Mouse (Mus musculus) lung, embryonic 14.5 days (tissue): Measurements from ENCODE around the gene Hesx1. TPM values are rescaled to one million over a fixed set of nuclear protein-coding genes. Genes with fewer than 3 reads are reported as not detected.

Source experiments
- ATAC-seq: fragments of 200-750 bp; cut with Nextera tagmentation; 2 replicates; pipeline ENCODE4 v1.8.0; 2017; ENCODE audit warnings: mild to moderate bottlenecking, moderate TSS enrichment, moderate library complexity; ENCODE audit not compliant: insufficient read depth
- DNase-seq: peaks from one replicate; pipeline ENCODE4 v3.0.0-alpha.2; 2015
- H3K27ac ChIP-seq: fragments of 300-500 bp; sonication (generic); 2 replicates; pipeline ENCODE4 v1.5.1; 2014; ENCODE audit warnings: low read depth, mild to moderate bottlenecking, moderate library complexity
- H3K27me3 ChIP-seq: fragments of 300-500 bp; sonication (generic); 2 replicates; pipeline ENCODE4 v1.6.1; 2014; ENCODE audit warnings: low read length, control low read depth; ENCODE audit not compliant: insufficient read depth
- H3K36me3 ChIP-seq: fragments of 300-500 bp; sonication (generic); 2 replicates; pipeline ENCODE4 v1.6.1; 2014; ENCODE audit warnings: control low read depth; ENCODE audit not compliant: insufficient read depth
- H3K4me1 ChIP-seq: fragments of 300-500 bp; sonication (generic); 2 replicates; pipeline ENCODE4 v1.6.1; 2014; ENCODE audit warnings: antibody characterized with exemption, control low read depth; ENCODE audit not compliant: insufficient read depth
- H3K4me2 ChIP-seq: fragments of 300-500 bp; sonication (generic); 2 replicates; pipeline ENCODE4 v1.6.1; 2014; ENCODE audit warnings: mild to moderate bottlenecking
- H3K4me3 ChIP-seq: fragments of 300-500 bp; sonication (generic); 2 replicates; pipeline ENCODE4 v1.5.1; 2014; ENCODE audit warnings: low read depth, low read length
- H3K9ac ChIP-seq: fragments of 300-500 bp; sonication (generic); 2 replicates; pipeline ENCODE4 v1.6.1; 2014
- H3K9me3 ChIP-seq: fragments of 300-500 bp; sonication (generic); 2 replicates; pipeline ENCODE4 v1.6.1; 2016; ENCODE audit warnings: low read depth, low read length, control low read depth
- CTCF ChIP-seq: IDR thresholded peaks from 2 replicates; pipeline ENCODE4 v1.5.1; 2016; ENCODE audit warnings: antibody characterized with exemption, low read depth
- WGBS: fragments of 180-500 bp; shearing (Covaris S2); extraction: QIAGEN DNeasy Blood & Tissue Kit; methylation state at CpG from one replicate; pipeline ENCODE4 v1.1.7; 2014; 5-methylcytosine and 5-hydroxymethylcytosine counted together
- polyA plus RNA-seq: library from polyadenylated mRNA; unstranded; fragments of >200 nt; fragmentation: Nextera tagmentation; extraction: Ambion mirVana; gene quantifications from 2 replicates; pipeline ENCODE4 v1.2.1, GENCODE M21; 2014

Gene Hesx1
- polyA plus RNA-seq, 1 experiment from 2014 or later, result not detected

GRCm38 (mm10) chr14:26973089-26973488, 21.1 kb upstream of the Hesx1 start:
- H3K9ac ChIP-seq, result no peak overlapping the region
- DNase-seq (no peak), ATAC-seq (no peak)
- no peak overlapping the region for H3K4me2 ChIP-seq
- H3K27me3 ChIP-seq, result no peaks in the 10 kb centered on the region
- TF ChIP-seq CTCF, result no peak
- no peak overlapping the region for H3K27ac ChIP-seq
- no peaks in the 10 kb centered on the region for H3K9me3 ChIP-seq
- H3K4me3 ChIP-seq, result no peak overlapping the region
- 58% methylated on average over 2 of the region's 2 CpGs for WGBS
- H3K36me3 ChIP-seq, result no peaks in the 10 kb centered on the region
- H3K4me1 ChIP-seq, result no peaks in the 10 kb centered on the region

GRCm38 (mm10) chr14:26975490-26975889, 18.7 kb upstream of the Hesx1 start:
- WGBS, result 82% methylated on average over 3 of the region's 3 CpGs
- Histone ChIP-seq H3K9ac (no peak overlapping the region), H3K9me3 (no peaks in the 10 kb centered on the region), H3K27me3 (no peaks in the 10 kb centered on the region), H3K36me3 (no peaks in the 10 kb centered on the region), H3K4me3 (no peak overlapping the region), H3K4me1 (no peaks in the 10 kb centered on the region), H3K4me2 (no peak overlapping the region), H3K27ac (no peak overlapping the region)
- DNase-seq, result no peak
- TF ChIP-seq CTCF, result no peak
- ATAC-seq, result no peak

GRCm38 (mm10) chr14:26976212-26976611, 18.0 kb upstream of the Hesx1 start:
- Histone ChIP-seq H3K4me2 (no peak overlapping the region), H3K27ac (no peak overlapping the region), H3K9me3 (peaks cover 5% of the 10 kb centered on the region; the same call in 1 of the 2 replicates), H3K36me3 (no peaks in the 10 kb centered on the region), H3K4me1 (no peaks in the 10 kb centered on the region), H3K9ac (no peak overlapping the region), H3K4me3 (no peak overlapping the region), H3K27me3 (no peaks in the 10 kb centered on the region)
- no peak for ATAC-seq
- WGBS, result 62% methylated on average over 7 of the region's 7 CpGs
- no peak for TF ChIP-seq CTCF
- DNase-seq, result no peak

DNA sequence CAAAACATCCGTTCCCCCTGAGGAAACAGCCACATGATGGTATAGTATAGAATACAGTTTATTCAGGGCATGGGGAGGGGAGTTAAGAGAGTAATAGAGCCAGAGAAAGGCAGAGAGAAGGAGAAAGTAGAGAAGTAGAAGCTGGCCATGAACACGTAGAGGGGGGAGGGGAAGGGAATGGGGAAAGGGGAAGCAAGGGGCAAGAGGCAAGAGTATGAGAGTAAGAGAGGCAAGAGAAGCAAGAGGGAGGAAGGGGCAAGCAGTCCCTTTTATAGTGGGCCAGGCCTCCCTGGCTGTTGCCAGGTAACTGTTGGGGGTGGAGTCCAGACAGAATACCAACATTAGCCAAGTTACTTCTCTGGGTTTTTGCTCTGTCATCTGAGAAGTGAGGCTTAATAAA, 16.7 kb upstream of the Hesx1 start:
- Histone ChIP-seq H3K27ac (no peak overlapping the region), H3K4me3 (no peak overlapping the region), H3K4me1 (no peaks in the 10 kb centered on the region), H3K9me3 (peaks cover 6% of the 10 kb centered on the region; the same call in 1 of the 2 replicates), H3K36me3 (no peaks in the 10 kb centered on the region), H3K4me2 (no peak overlapping the region), H3K9ac (no peak overlapping the region), H3K27me3 (no peaks in the 10 kb centered on the region)
- 57% methylated on average over 2 of the region's 2 CpGs for WGBS
- TF ChIP-seq CTCF, result no peak
- no peak for ATAC-seq
- peak; percentile 15 for DNase-seq

DNA sequence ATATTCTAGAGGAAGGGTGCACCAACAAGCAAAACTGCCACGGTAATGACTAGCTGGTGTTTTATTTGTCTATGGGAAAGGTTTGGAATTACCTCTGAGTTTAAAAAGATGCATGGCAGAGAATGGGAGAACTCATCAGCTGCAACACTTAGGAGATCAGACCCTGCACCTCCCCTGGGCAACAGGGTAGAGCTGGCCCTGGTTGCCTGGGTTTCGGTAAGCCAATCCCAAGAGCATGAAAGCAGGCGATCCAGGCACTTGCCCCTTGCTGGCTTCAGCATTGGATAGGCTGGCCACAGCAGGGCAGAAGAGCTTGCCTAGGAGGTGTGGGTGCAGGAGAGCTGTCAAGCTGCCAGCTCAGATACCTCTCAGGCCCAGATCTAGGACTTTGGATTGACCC, 14.4 kb upstream of the Hesx1 start:
- H3K4me2 ChIP-seq, result no peak overlapping the region
- no peaks in the 10 kb centered on the region for H3K36me3 ChIP-seq
- no peak for TF ChIP-seq CTCF
- H3K4me3 ChIP-seq, result no peak overlapping the region
- no peaks in the 10 kb centered on the region for H3K4me1 ChIP-seq
- H3K9me3 ChIP-seq, result peaks cover 6% of the 10 kb centered on the region; the same call in 1 of the 2 replicates
- no peaks in the 10 kb centered on the region for H3K27me3 ChIP-seq
- no peak overlapping the region for H3K27ac ChIP-seq
- WGBS, result 95% methylated on average over 3 of the region's 3 CpGs
- DNase-seq (no peak), ATAC-seq (no peak)
- H3K9ac ChIP-seq, result no peak overlapping the region

- TF ChIP-seq CTCF, result no peak
- Histone ChIP-seq H3K9me3 (peaks cover 6% of the 10 kb centered on the region; the same call in 1 of the 2 replicates), H3K27ac (no peak overlapping the region), H3K4me1 (no peaks in the 10 kb centered on the region), H3K4me2 (no peak overlapping the region), H3K9ac (no peak overlapping the region), H3K27me3 (no peaks in the 10 kb centered on the region), H3K4me3 (no peak overlapping the region), H3K36me3 (no peaks in the 10 kb centered on the region)
- ATAC-seq (no peak), DNase-seq (no peak)
- 94% methylated on average over 8 of the region's 8 CpGs for WGBS
These were observed 13.2 kb upstream of the Hesx1 start for GRCm38 (mm10) chr14:26981021-26981420.

DNA sequence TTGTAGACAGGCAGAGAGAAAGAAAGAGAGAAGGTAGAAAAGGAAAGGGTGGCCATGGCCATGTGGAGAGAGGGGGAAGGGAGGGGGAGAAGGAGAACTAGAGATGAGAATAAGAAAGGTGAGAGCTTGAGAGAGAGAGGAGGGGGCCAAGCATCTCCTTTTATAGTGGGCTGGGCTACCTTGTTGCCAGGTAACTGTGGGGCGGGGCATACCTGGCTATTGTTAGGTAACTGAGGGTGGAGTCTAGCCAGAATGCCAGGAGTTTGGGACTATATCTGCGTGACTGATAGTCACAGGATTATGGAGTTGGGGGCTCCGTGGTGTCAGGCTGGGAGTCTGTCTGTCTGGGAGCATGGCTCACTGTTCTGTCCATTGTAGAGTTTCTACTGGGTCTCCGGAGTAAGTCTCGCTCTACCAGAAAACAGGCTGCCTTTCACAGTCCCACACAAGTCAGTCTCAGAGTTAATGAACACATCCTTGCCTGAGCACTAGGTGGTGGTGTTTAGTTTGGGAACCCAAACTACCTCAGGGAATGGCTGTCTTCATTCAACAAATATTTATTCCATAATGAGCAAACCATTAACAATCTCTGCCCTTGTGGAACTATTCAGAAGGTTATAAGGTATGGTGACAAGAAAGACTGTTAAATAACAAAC, 12.6 kb upstream of the Hesx1 start:
- Histone ChIP-seq H3K4me2 (no peak overlapping the region), H3K9ac (no peak overlapping the region), H3K27me3 (no peaks in the 10 kb centered on the region), H3K4me3 (no peak overlapping the region), H3K36me3 (no peaks in the 10 kb centered on the region), H3K4me1 (no peaks in the 10 kb centered on the region), H3K9me3 (peaks cover 6% of the 10 kb centered on the region; the same call in 1 of the 2 replicates), H3K27ac (no peak overlapping the region)
- TF ChIP-seq CTCF, result no peak
- ATAC-seq, result no peak
- DNase-seq, result no peak
- WGBS, result 68% methylated on average over 5 of the region's 5 CpGs
